Mouse (Mus musculus) forebrain, embryonic 10.5 days (tissue): Measurements from ENCODE around the gene 1700125H20Rik. TPM values are rescaled to one million over a fixed set of nuclear protein-coding genes. Genes with fewer than 3 reads are reported as not detected.
A peak's percentile ranks its signal among the peaks of the same experiment; 100 is the strongest.

Source experiments
- DNase-seq: peaks from one replicate; pipeline ENCODE4 v3.0.0-alpha.2; 2017; ENCODE audit warnings: low spot score; ENCODE audit errors: extremely low spot score
- H3K27ac ChIP-seq: fragments of 300-500 bp; sonication (generic); 2 replicates; pipeline ENCODE4 v1.5.1; 2016; ENCODE audit warnings: mild to moderate bottlenecking
- H3K27me3 ChIP-seq: fragments of 300-500 bp; sonication (generic); 2 replicates; pipeline ENCODE4 v1.6.1; 2016; ENCODE audit warnings: mild to moderate bottlenecking; ENCODE audit not compliant: poor library complexity, severe bottlenecking
- H3K36me3 ChIP-seq: fragments of 300-500 bp; sonication (generic); replicated peaks from 2 replicates; pipeline ENCODE4 v1.6.1; 2016; ENCODE audit warnings: mild to moderate bottlenecking, moderate library complexity
- H3K4me1 ChIP-seq: fragments of 300-500 bp; sonication (generic); 2 replicates; pipeline ENCODE4 v1.6.1; 2016
- H3K4me3 ChIP-seq: fragments of 300-500 bp; sonication (generic); 2 replicates; pipeline ENCODE4 v1.5.1; 2016; ENCODE audit warnings: mild to moderate bottlenecking, moderate library complexity
- H3K9me3 ChIP-seq: fragments of 300-500 bp; sonication (generic); 2 replicates; pipeline ENCODE4 v1.6.1; 2016; ENCODE audit warnings: mild to moderate bottlenecking, moderate library complexity
- WGBS: fragments of 180-500 bp; shearing (Covaris S2); methylation state at CpG from one replicate; pipeline ENCODE4 v1.1.7; 2016; 5-methylcytosine and 5-hydroxymethylcytosine counted together
- polyA plus RNA-seq: library from polyadenylated mRNA; unstranded; fragments of >200 nt; fragmentation: Nextera tagmentation; extraction: Ambion mirVana; gene quantifications from 2 replicates; pipeline ENCODE4 v1.2.1, GENCODE M21; 2016

Gene 1700125H20Rik
- polyA plus RNA-seq, 1 experiment from 2014 or later: 0.43 TPM

DNA sequence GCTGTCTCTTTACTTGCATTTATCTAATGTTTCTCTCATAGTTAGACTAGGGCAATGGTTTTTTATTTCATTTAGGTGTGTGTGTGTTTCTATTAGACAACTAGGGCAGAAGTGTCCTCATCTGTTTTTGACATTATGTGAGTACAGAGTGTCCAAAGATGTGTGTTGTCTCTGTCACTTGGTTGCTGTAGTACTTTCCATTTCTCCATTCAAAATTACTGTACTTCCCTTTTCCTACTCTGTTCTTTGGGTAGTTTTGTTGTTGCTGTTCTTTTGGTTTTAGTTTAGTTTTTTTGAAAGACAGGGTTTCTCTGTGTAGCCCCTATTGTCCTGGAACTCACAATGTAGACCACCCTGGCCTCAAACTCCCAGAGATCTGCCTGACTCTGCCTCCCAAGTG lies 5.8 kb upstream of the 1700125H20Rik start:
- no peaks in the 10 kb centered on the region for H3K4me1 ChIP-seq
- H3K27me3 ChIP-seq: peaks cover 2% of the 10 kb centered on the region
- no peaks in the 10 kb centered on the region for H3K9me3 ChIP-seq
- H3K27ac ChIP-seq: no peak overlapping the region
- H3K36me3 ChIP-seq: no peaks in the 10 kb centered on the region
- no peak overlapping the region for H3K4me3 ChIP-seq
- no peak for DNase-seq

DNA sequence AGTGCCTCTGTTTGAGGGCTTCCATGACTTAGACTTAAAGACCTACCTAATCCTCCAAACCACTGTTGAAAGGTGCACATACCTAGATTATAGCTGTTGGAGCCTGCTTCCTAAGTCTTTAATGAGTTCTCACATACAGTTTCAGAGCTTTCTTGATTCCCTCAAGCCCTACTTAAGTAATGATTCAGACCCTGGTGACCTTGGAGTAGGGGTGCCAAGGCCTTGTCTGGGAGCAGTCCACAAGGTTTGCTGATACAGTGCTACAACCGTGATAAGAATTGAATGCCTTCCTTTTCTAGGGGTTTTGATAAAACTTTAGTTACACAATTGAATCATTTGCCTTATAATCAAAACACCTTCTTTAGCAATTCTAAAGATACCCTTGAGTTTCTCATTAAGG lies 2.7 kb upstream of the 1700125H20Rik start:
- no peaks in the 10 kb centered on the region for H3K36me3 ChIP-seq
- no peak for DNase-seq
- 88% methylated on average over 1 of the region's 1 CpGs for WGBS
- no peak overlapping the region for H3K4me3 ChIP-seq
- peaks cover 13% of the 10 kb centered on the region for H3K4me1 ChIP-seq
- no peaks in the 10 kb centered on the region for H3K9me3 ChIP-seq
- peaks cover 17% of the 10 kb centered on the region for H3K27me3 ChIP-seq
- no peak overlapping the region for H3K27ac ChIP-seq

DNA sequence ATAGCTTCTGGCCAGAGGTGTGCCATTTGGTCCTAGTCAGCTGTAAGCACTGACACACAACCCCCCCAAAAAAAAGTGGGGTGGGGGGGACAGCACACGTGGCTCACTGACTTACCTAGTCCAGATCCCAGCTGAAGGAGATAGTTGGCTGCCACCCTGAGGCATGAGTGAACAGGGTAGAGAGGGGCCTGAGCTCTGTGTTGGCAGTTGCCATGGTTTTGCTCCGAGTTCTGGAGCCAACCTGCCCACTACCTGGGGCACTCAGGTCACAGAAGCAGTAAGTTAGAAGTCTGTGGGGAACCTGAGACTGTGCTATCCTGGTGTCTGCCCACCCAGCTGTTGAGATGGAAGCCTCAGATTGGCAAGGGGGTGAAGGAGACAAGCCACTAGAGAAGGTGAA lies 629 bp downstream of the 1700125H20Rik start:
- Histone ChIP-seq H3K27me3 (peaks cover 22% of the 10 kb centered on the region), H3K36me3 (no peaks in the 10 kb centered on the region), H3K4me3 (no peak overlapping the region), H3K9me3 (no peaks in the 10 kb centered on the region), H3K4me1 (peaks cover 13% of the 10 kb centered on the region), H3K27ac (0 out of 2 replicates have a peak overlapping the region, but pooled peaks have one; percentile 80)
- no peak for DNase-seq
- 44% methylated on average over 2 of the region's 2 CpGs for WGBS

DNA sequence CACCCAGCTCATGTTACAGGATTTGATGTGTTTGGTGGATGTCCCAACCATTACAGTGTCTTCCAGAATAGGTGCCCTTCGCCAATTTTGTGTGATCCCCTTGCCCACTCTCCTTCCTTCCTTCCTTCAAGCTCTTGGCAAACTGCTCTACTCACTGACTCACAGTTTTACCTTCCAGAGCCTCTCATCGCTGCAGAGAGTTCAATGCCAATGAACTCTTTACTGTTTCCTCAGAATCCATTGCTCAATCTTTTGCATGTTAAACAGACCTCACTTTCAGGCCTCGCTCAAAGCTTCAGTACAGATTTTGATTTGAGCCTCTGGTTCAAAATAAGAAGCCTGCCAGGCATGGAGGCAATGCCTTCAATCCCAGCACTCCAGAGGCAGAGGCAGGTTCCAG lies 5.7 kb downstream of the 1700125H20Rik start:
- H3K4me1 ChIP-seq: 0 out of 2 replicates have a peak, but pooled peaks cover under 1% of the 10 kb centered on the region
- no peaks in the 10 kb centered on the region for H3K9me3 ChIP-seq
- H3K27ac ChIP-seq: no peak overlapping the region
- no peaks in the 10 kb centered on the region for H3K36me3 ChIP-seq
- no peak overlapping the region for H3K4me3 ChIP-seq
- 86% methylated on average over 3 of the region's 3 CpGs for WGBS
- peaks cover 9% of the 10 kb centered on the region; the same call in 1 of the 2 replicates for H3K27me3 ChIP-seq
- no peak for DNase-seq

DNA sequence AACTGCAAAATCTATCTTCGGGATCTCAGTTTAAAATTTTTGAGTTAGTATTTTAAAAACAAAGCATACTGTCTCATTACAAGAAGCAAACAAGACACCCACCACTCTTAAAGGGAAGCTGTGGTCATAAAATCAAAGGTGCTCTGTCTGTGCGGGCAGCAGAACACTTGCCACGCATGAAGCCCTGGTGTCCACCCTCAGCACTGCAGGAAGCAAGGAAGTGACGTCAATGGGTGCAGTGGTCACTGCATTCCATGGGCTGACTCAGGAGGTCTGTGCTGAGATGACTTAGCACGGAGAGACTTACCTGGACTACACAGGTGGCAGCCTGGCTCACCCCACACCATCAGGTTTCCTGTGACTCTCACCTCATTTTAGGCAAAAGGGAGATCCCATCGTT lies 7.6 kb downstream of the 1700125H20Rik start:
- H3K9me3 ChIP-seq: no peaks in the 10 kb centered on the region
- no peak overlapping the region for H3K4me3 ChIP-seq
- 0 out of 2 replicates have a peak, but pooled peaks cover 2% of the 10 kb centered on the region for H3K27me3 ChIP-seq
- H3K4me1 ChIP-seq: peaks cover 6% of the 10 kb centered on the region
- H3K27ac ChIP-seq: no peak overlapping the region
- DNase-seq: no peak
- H3K36me3 ChIP-seq: no peaks in the 10 kb centered on the region
- WGBS: 93% methylated on average over 6 of the region's 6 CpGs

DNA sequence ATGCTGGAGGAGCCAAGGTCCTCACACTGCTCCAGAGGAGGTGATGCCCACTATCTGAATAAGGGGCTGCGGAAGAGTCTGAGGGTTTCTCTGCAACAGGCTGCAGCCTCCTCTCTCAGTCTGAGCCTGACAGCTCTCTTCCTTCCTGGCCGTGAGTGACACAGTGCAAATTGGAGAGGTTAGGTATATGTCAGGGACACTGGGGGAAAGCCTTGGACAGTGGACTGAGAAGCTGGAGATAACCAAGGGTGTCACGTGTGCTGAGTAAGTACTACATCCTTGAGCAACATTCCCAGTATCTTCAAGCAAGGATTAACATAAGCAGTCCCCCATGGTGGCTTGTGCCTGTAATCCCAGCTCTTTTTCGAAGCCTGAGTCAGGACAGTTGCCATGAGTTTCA lies 8.2 kb downstream of the 1700125H20Rik start:
- H3K27ac ChIP-seq: no peak overlapping the region
- H3K27me3 ChIP-seq: no peaks in the 10 kb centered on the region
- WGBS: 92% methylated on average over 4 of the region's 4 CpGs
- no peaks in the 10 kb centered on the region for H3K36me3 ChIP-seq
- H3K4me3 ChIP-seq: no peak overlapping the region
- H3K9me3 ChIP-seq: no peaks in the 10 kb centered on the region
- peaks cover 13% of the 10 kb centered on the region for H3K4me1 ChIP-seq
- no peak for DNase-seq

DNA sequence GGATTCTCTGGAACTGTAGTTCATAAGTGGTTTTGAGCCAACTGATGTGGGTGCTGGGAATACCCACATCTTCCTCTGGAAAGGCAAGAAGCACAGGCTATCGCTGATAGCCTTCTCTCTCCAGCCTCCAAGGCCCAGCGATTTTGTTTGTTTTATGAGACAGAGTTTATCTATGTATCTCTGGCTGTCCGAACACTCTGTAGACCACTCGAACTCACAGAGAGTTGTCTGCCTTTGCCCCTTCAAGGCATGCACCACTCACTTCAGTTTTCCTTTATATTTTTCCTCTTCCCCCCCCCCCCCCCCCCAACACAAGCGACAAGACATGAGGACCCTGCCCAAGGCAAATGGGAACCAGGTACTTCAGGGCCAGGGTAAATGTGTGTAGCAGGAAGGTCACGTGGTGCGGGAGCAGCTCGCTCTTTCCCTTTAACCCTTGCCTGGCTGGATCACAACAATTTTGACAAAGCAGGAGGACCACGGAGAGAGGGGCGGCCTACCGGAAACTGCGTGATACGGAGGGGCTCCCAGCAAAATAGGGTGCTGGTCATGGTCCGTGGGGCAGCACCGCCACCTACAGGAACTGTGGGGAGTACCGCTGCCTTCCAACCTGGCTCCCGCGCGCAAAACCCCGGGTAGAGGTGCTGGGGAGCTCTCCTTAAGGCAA lies 12.5 kb downstream of the 1700125H20Rik start:
- no peaks in the 10 kb centered on the region for H3K36me3 ChIP-seq
- WGBS: 4% methylated on average over 20 of the region's 20 CpGs
- peak overlapping the region; percentile 49 for H3K4me3 ChIP-seq
- no peaks in the 10 kb centered on the region for H3K9me3 ChIP-seq
- no peaks in the 10 kb centered on the region for H3K27me3 ChIP-seq
- peak overlapping the region; percentile 80 for H3K27ac ChIP-seq
- H3K4me1 ChIP-seq: peaks cover 13% of the 10 kb centered on the region
- peak; percentile 86 for DNase-seq

DNA sequence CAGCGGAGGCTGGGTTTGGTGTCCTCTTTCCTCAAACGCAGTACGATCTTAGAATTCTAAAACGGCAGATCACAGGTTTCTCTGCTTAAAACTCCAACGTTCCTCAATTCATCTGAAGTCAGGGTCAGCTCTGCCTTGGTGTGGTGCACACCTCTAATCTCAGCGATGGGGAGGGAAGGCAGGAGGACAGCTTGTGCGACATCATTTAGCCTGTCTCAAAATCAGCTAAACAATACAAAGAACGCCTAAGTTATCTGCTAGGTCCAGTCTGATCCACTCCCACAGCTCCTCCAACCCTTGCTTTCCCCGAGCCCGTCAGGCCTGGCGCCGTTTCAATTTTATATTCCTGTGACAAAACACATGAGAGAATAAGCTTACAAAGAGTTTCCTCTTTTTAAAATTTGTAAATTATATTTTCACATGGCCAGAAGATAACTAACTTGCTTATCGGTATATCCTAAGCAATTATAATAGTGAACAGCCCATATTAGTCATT lies 13.1 kb downstream of the 1700125H20Rik start:
- peaks cover 13% of the 10 kb centered on the region for H3K4me1 ChIP-seq
- peaks cover 2% of the 10 kb centered on the region for H3K36me3 ChIP-seq
- H3K9me3 ChIP-seq: no peaks in the 10 kb centered on the region
- H3K4me3 ChIP-seq: peak overlapping the region; percentile 49
- peak overlapping the region; percentile 80 for H3K27ac ChIP-seq
- H3K27me3 ChIP-seq: no peaks in the 10 kb centered on the region
- DNase-seq: no peak
- 31% methylated on average over 13 of the region's 13 CpGs for WGBS

DNA sequence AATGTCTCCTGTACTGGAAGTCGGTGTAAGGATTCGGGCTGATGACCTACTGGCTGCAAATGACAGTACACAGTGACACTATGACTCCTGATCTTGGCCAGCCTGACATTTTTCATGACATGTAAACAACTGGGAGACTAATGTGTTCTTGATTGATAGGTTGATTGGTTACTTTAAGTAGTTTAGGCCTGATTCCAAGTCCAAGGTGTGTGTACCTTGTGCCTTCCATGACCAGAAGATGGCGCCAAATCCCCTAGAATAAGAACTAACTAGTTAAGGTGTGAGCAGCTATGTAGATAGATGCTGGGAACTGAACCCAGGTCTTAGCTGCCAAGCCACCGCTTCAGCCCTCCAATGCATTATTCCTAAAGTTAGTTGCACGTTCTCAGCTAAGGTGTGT lies 13.9 kb downstream of the 1700125H20Rik start:
- no peaks in the 10 kb centered on the region for H3K9me3 ChIP-seq
- peaks cover 9% of the 10 kb centered on the region for H3K36me3 ChIP-seq
- H3K4me3 ChIP-seq: no peak overlapping the region
- H3K27ac ChIP-seq: no peak overlapping the region
- 67% methylated on average over 5 of the region's 5 CpGs for WGBS
- no peaks in the 10 kb centered on the region for H3K27me3 ChIP-seq
- peak; percentile 42 for DNase-seq
- peaks cover 13% of the 10 kb centered on the region for H3K4me1 ChIP-seq

DNA sequence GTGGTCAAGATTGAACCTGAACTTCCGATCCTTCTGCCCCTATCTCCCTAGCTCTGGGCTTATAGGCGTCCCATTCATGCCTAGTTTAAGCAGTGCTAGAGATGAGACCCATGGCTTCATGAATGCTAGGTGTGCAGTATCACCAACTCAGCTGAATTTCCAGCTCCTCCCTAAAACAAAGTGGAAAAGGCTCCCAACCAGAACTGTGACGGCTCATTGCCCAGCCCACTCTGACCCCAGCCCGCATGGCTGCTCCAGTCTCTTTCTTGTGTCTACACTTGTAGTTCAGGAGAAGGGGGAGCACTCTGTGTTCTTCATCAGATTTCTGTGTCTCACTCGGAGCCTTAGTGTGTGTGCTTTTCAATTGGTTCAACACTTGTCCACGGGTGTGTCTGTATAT lies 14.6 kb downstream of the 1700125H20Rik start:
- Histone ChIP-seq H3K36me3 (peaks cover 17% of the 10 kb centered on the region), H3K4me3 (no peak overlapping the region), H3K9me3 (no peaks in the 10 kb centered on the region), H3K27me3 (no peaks in the 10 kb centered on the region), H3K4me1 (peaks cover 13% of the 10 kb centered on the region), H3K27ac (no peak overlapping the region)
- 90% methylated on average over 6 of the region's 6 CpGs for WGBS
- no peak for DNase-seq

DNA sequence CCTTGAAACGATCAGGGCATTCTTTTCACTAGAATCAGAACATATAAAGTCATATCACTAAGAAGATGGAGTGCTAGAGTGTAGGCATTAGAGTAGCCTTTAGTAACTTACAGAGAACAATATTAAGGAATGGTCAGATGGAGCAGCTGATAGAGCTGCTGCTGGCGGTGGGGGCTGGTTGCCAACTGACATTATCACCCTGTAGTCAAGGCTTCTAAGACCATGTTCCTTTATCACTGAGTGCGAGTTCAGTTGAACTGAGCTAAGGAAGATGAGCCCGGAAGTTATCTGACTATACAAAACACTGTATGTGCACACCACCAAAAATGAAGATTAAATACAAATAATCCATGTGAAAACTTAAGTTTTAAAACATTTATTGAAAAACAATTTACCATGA lies 18.9 kb downstream of the 1700125H20Rik start:
- Histone ChIP-seq H3K27ac (no peak overlapping the region), H3K36me3 (peaks cover 59% of the 10 kb centered on the region), H3K4me3 (no peak overlapping the region), H3K4me1 (no peaks in the 10 kb centered on the region), H3K9me3 (no peaks in the 10 kb centered on the region), H3K27me3 (no peaks in the 10 kb centered on the region)
- WGBS: 97% methylated on average over 4 of the region's 4 CpGs
- no peak for DNase-seq

DNA sequence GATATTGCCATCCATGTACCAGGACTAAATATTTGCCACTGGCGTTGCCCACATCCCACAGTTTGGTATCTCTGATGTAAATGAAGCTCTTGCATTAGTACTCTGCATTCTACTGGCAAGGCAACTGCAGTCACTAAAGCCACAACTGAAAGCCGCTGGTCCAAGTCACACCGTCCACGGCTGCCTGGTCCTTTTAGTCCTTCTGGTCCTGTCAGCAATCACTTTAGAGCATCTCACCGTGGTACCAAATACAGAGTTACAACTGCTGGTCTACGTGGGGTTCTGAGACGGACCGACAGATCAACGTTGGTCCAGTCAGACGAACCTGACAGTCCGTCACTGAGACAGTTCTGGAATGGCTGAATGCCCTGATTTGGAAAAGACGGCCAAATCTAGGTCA lies 20.5 kb downstream of the 1700125H20Rik start:
- H3K27me3 ChIP-seq: no peaks in the 10 kb centered on the region
- no peaks in the 10 kb centered on the region for H3K9me3 ChIP-seq

DNA sequence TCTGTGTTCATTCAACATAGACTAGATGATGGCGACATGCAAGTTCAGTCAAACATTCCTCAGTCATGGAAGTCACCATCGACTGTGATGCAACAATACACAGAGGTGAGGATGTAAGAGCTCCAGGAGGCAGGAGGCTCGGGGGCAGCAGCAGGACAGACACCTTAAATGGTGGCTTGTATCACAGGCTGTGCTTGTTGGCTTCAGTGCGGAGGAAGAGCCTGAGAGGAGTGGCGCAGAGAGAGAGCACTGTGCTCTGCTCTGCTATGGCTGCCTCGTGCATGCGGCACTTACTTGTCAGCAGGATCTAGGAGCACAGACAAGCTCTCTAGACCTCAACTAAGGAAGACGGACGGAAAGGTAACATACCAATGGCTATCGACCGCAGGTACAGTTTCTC lies 24.0 kb downstream of the 1700125H20Rik start:
- H3K9me3 ChIP-seq: no peaks in the 10 kb centered on the region
- no peaks in the 10 kb centered on the region for H3K4me1 ChIP-seq
- H3K4me3 ChIP-seq: no peak overlapping the region
- H3K27me3 ChIP-seq: no peaks in the 10 kb centered on the region
- no peak for DNase-seq
- H3K36me3 ChIP-seq: peaks cover 99% of the 10 kb centered on the region
- WGBS: 93% methylated on average over 11 of the region's 11 CpGs
- no peak overlapping the region for H3K27ac ChIP-seq

More for the DNA sequence above, 20.5 kb downstream of the 1700125H20Rik start:
- Histone ChIP-seq H3K36me3 (peaks cover 75% of the 10 kb centered on the region), H3K4me3 (no peak overlapping the region), H3K27ac (no peak overlapping the region), H3K4me1 (no peaks in the 10 kb centered on the region)
- DNase-seq: no peak
- 95% methylated on average over 12 of the region's 12 CpGs for whole genome bisulfite sequencing
